Mouse (Mus musculus) megakaryocyte-erythroid progenitor cell, adult 5-6 weeks (primary cell): ENCODE results near the gene Rrn3. TPM values are rescaled to one million over a fixed set of nuclear protein-coding genes. Genes with fewer than 3 reads are reported as not detected.
"Not testable (repeated sequence)": the region's sequence is repeated elsewhere in the genome, so short reads cannot be mapped to it uniquely, and the experiment has no call there.

Source experiments
- ATAC-seq: replicated peaks from 2 replicates; pipeline ENCODE4 v1.8.0; 2016; ENCODE audit warnings: mild to moderate bottlenecking, inconsistent platforms; ENCODE audit not compliant: severe bottlenecking, poor library complexity, low FRiP score, low TSS enrichment
- total RNA-seq, 2 experiments: library from RNA; stranded (forward) in 1 of 2; stranded (reverse) in 1 of 2; fragments of 200-1000, 215-1000 nt in 1 of 2; fragments of >200 nt in 1 of 2; fragmentation: Nextera tagmentation in 1 of 2; gene quantifications; 2 replicates each; pipeline ENCODE4 v1.2.3; 2014 to 2017

Rrn3 gene
- total RNA-seq, 2 experiments from 2014 or later = 37.6 to 62.0 TPM

GRCm38 (mm10) chr16:13774651-13775050 is 5.9 kb upstream of the Rrn3 start:
- not testable (repeated sequence) for ATAC-seq

DNA sequence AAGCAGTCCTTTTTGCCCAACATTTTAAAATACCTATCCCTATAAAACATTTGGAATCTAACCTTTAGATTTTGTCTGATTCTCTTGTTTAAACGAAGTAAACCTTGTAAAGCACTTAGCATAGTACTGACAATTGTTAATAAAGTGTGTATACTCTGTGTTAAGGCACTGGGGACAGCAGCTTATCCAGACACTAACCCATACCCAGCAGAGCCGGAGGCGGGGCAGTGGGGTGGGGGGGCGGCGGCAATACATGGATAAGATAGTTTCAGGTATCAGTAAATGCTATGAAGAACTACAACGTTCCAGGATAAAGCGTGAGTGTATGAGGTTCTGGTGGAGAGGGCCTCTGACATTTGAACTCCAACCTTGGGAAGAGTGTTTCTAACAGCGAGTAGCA is 708 bp downstream of the Rrn3 start:
- ATAC-seq = peak; percentile 51

DNA sequence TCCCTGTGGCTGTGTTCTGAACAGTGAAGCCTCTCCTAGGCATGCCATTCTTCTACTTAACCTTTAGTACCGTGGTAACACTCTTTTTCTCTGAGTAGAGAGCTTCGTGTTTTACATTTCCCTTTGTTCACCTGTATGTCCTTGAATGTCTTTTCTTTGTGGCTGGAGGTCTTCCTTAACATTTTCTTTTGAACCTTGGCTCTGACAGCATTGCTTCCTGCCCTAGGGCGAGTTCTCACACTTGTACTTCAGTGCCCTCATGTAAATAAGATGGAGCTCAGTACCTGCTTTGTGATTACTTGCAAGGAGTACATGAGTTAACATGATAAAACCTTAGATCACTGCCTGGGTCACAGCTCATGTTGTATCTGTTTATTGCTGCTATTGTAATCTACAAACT is 5.4 kb downstream of the Rrn3 start:
- no peak for ATAC-seq

- ATAC-seq = not testable (repeated sequence)
Observed at GRCm38 (mm10) chr16:13793441-13793840, 12.9 kb downstream of the Rrn3 start.

- no peak for ATAC-seq
Observed at GRCm38 (mm10) chr16:13796746-13797175, 16.3 kb downstream of the Rrn3 start.

DNA sequence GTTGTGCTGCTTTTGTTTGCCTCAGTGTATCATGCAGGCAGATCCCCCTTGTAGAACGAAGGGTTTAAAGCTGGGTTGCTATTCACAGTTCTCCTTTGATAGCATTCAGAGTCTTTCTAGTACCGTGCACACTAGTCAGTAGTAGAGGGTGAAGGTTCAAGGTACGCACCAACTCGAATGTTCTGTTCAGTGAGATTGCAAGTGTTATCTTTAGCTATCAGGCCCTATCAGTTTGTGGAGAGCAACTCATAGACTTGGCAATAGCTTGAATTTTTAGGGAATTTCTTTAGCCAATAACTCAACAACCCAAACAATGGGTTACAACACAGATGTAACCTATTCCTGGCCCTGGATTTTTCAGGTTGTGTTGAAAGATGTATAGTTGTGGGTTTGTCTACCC is 20.7 kb downstream of the Rrn3 start:
- ATAC-seq = no peak

- peak; percentile 57; the same call in 1 of the 2 replicates for ATAC-seq
Observed at GRCm38 (mm10) chr16:13804666-13805065, 24.2 kb downstream of the Rrn3 start.

DNA sequence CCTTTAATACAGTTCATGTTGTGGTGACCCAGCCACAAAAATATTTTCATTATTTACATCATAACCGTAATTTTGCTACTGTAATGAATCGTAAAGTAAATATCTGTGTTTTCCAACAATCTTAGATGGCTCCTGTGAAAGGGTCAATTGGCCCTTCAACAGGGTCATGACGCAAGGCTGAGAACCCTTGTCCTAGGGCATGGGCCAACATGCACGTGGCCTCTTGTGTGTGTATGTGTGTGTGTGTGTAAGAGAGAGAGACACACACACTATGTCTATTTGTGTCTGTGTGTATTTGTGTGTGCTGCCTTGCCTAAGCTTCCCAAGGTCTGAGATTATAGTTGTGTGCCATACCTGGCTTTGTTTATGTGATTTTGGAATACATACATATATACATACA is 27.1 kb downstream of the Rrn3 start:
- no peak for ATAC-seq

DNA sequence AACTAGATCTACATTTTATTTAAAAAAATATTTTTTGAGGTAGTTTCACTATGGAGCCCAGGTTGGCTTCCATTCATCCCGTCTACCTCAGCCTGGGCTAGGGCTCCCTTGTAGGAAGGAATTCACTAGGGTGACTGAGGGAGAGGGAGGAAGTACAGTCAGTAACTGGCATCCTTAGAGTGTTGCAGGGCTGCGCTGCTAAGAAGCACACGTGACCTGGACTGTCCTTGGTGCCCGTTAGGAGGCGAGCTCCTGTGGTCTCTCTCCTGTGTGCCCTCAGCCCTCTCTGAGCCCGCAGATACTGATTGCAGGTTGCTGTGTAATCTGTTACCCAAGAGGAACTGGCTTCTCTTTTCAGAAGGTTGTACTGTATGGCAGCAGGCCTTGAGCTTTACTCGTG is 27.9 kb downstream of the Rrn3 start:
- no peak for ATAC-seq

GRCm38 (mm10) chr16:13812152-13812551 is 31.6 kb downstream of the Rrn3 start:
- no peak for ATAC-seq

DNA sequence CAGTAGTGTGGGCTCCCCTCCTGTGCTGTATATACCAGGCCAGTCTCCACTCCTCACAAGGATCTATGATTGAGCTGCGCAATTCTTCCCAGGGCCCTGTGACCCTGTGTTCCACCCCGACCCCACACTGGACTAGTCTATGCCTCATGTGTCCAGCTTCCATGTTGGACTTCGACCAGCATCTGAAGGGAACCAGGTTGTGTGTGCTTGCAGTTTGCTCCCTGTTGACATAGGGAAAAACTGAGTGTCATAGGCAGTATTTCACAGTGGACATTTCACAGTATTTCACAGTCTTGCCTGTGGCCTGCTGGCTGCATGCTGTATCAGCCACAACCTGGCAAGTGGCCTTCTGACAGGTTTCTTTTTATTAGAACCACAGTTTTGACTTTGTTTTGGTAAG is 32.7 kb downstream of the Rrn3 start:
- ATAC-seq = no peak

GRCm38 (mm10) chr16:13818560-13819393 is 38.3 kb downstream of the Rrn3 start, which contains the start of gene Ntan1:
TSS of gene Ntan1 (plus strand) at chr16:13818845.
- peak; percentile 92 for ATAC-seq

DNA sequence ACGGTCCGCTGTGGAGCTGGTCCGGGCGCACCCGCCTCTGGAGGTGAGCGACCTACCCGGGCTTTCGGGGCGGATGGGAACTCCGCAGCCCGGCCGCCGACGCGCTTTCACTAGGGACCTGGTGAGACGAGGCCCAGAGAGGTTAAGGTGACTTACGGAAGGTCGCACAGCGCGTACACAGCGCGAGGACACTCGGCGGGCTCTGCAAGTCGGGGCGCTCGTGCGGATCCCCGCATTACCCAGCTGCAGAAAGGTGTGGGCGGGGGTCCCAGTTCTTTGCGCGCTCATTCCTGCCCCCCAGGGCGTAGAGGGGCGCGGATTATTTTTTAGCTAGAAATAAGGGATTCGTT is 38.9 kb downstream of the Rrn3 start:
- peak; percentile 40 for ATAC-seq

GRCm38 (mm10) chr16:13819806-13820500 is 39.4 kb downstream of the Rrn3 start:
- ATAC-seq = no peak

GRCm38 (mm10) chr16:13820771-13821170 is 40.3 kb downstream of the Rrn3 start:
- no peak for ATAC-seq

GRCm38 (mm10) chr16:13825781-13826490 is 45.4 kb downstream of the Rrn3 start:
- ATAC-seq = no peak

DNA sequence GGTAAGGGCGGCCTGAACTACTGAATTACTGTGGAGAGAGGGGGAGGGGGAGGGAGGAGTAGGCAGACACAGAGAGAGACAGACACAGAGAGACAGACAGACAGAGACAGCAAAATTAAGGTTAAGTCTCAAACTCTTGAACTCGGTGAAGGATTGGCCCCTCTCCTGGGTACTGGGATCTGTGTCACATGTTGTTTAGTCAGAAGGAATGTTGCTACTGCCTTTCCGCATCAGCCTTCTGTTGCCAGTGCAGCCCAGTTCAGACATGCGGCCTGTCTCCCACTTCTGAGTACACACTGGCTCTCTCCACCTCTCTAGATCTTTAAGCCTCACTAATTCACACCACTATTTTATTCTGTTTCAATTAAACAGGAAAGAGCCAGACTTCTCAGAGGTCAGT is 46.0 kb downstream of the Rrn3 start:
- ATAC-seq = no peak

- ATAC-seq = no peak
Observed at GRCm38 (mm10) chr16:13830444-13830843, 49.9 kb downstream of the Rrn3 start.

DNA sequence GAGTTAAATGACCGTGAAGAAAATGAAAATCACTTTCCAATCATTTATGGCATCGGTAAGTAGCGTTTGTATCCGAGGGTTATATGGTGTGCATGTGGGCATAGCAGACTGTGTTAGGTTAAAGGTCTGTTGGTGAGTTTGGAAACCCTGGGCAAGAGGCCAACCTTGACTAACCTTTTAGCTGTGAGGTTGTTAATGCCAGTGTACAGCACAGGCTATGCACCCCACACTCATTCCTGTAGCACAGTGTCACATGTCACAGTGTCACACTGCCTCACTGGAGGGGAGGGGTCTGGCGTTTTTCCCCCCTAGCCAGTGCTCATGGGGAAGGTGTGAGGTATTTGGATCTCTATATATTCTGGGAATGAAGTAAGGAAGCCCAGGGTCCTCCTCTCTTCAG is 51.1 kb downstream of the Rrn3 start:
- no peak for ATAC-seq

- ATAC-seq = no peak
Observed at GRCm38 (mm10) chr16:13834382-13834781, 53.9 kb downstream of the Rrn3 start.
